Mouse (Mus musculus) lung, adult 2 months (tissue): Measurements from ENCODE around the gene Taf13.

Experiments used
- CTCF ChIP-seq: fragments of 200-500 bp; IDR thresholded peaks from 2 replicates; pipeline ENCODE4 v1.5.1; 2011; ENCODE audit warnings: mild to moderate bottlenecking, low read length, control low read depth; ENCODE audit not compliant: insufficient read depth
- POLR2A ChIP-seq: fragments of 200-500 bp; IDR thresholded peaks from 2 replicates; pipeline ENCODE4 v1.6.1; 2011; ENCODE audit warnings: low read depth, mild to moderate bottlenecking, control low read depth, low read length, borderline replicate concordance; ENCODE audit errors: extremely low read depth

GRCm38 (mm10) chr3:108567990-108568877, 3.3 kb upstream of the Taf13 start:
- TF ChIP-seq POLR2A (no peak), CTCF (no peak)
